Mouse (Mus musculus) thymus, adult 2 months (tissue): Measurements from ENCODE around the gene Tmem40.

Experiments used
- CTCF ChIP-seq: fragments of 200-500 bp; IDR thresholded peaks from 2 replicates; pipeline ENCODE4 v1.5.1; 2012; ENCODE audit warnings: mild to moderate bottlenecking, control low read depth, low read length, moderate library complexity, borderline replicate concordance; ENCODE audit not compliant: control insufficient read depth, poor library complexity, insufficient read depth; ENCODE audit errors: extremely low read depth
- POLR2A ChIP-seq: fragments of 200-500 bp; IDR thresholded peaks from 2 replicates; pipeline ENCODE4 v1.6.1; 2012; ENCODE audit warnings: mild to moderate bottlenecking, low read length, control low read depth, moderate library complexity; ENCODE audit not compliant: control insufficient read depth, poor library complexity, insufficient read depth; ENCODE audit errors: extremely low read depth

DNA sequence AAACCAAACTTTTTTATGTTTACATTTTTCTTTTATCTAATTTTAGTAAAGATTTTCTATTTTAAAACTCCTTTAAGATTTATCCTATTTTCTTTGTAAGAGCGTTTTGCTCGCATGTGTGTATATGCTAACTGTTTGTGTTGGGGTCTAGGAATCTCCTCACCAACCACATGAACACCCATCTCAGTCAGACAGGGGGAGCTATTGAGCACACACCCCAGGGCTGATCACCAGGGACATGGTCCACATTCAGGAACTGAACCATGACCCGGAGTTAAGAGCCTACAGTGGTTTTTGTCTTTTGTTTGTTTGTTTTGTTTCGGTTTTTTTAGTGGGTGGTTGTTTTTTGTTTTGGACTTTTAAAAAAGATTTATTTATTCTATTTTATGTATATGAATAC lies 63.5 kb downstream of the Tmem40 start:
- TF ChIP-seq POLR2A (no peak), CTCF (no peak)
